Mouse (Mus musculus): ENCODE measurements around the gene Prpf19. TPM values are rescaled to one million over a fixed set of nuclear protein-coding genes. Genes with fewer than 3 reads are reported as not detected.

Gene Prpf19
- polyA plus RNA-seq, 1 experiment: 186 TPM

DNA sequence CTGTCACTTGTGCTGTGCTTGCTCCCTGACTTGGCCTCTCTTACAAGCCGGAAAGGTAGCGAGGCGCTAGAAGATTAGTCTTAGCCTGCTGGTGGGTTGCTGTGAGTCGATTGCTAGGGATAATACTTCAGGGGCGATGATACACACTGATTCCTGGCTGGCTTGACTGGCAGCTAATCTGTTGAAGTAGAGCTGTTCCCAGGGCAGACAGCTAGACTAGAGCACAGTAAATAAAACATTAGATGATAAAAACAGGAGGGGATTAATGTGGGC is 10.6 kb downstream of the Prpf19 start:
- WGBS: 53% methylated on average over 5 of the region's 5 CpGs
- Histone ChIP-seq H3K4me1 (ENCODE audit: control insufficient read depth, insufficient read depth, low read length) (0 out of 2 replicates have a peak, but pooled peaks cover 4% of the 10 kb centered on the region), H3K4me3 (replicated peaks; ENCODE audit: extremely low read depth, low read depth, low read length) (no peak overlapping the region)
- TF ChIP-seq POLR2A (IDR thresholded peaks at IDR 0.05; ENCODE audit: borderline replicate concordance, extremely low read depth, low read depth, low read length) (no peak), CTCF (IDR thresholded peaks at IDR 0.05; ENCODE audit: insufficient read depth, low read length) (no peak)
- no peak for DNase-seq

DNA sequence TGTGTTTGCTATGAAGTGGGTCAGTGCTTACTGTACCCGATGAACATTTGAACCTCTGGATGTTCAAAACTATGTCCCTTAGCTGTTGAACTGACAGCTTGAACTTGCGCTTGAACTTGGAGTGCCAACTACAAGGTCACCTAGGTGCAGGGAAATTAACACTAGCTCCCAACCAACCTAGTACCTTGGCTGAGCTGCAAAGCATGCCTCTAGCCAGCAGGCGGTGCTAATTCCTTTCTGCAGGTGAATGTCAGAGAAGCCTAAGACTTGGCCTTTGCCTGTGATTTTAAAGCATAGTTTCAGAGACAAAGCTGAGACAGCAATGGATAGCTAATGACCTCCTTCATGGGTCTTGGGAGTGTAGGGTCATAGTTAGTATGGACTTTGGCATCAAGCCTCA is 12.9 kb downstream of the Prpf19 start:
- TF ChIP-seq POLR2A (IDR thresholded peaks at IDR 0.05; ENCODE audit: borderline replicate concordance, extremely low read depth, low read depth, low read length) (no peak), CTCF (IDR thresholded peaks at IDR 0.05; ENCODE audit: insufficient read depth, low read length) (peak; percentile 87)
- peak; percentile 47 for DNase-seq
- Histone ChIP-seq H3K4me3 (replicated peaks; ENCODE audit: extremely low read depth, low read depth, low read length) (no peak overlapping the region), H3K4me1 (ENCODE audit: control insufficient read depth, insufficient read depth, low read length) (0 out of 2 replicates have a peak, but pooled peaks cover 4% of the 10 kb centered on the region)
- WGBS: 51% methylated on average over 3 of the region's 3 CpGs

GRCm38 (mm10) chr19:10909087-10909721 is 14.2 kb downstream of the Prpf19 start:
- TF ChIP-seq POLR2A (IDR thresholded peaks at IDR 0.05; ENCODE audit: borderline replicate concordance, extremely low read depth, low read depth, low read length) (no peak), CTCF (IDR thresholded peaks at IDR 0.05; ENCODE audit: insufficient read depth, low read length) (no peak)
- DNase-seq: no peak
- Histone ChIP-seq H3K4me1 (ENCODE audit: control insufficient read depth, insufficient read depth, low read length) (0 out of 2 replicates have a peak, but pooled peaks cover 4% of the 10 kb centered on the region), H3K4me3 (replicated peaks; ENCODE audit: extremely low read depth, low read depth, low read length) (no peak overlapping the region)
- WGBS: 54% methylated on average over 6 of the region's 6 CpGs

GRCm38 (mm10) chr19:10914291-10914690 is 19.3 kb downstream of the Prpf19 start:
- DNase-seq: no peak
- no peak overlapping the region for H3K4me3 ChIP-seq (replicated peaks; ENCODE audit: extremely low read depth, low read depth, low read length)
- WGBS: 31% methylated on average over 7 of the region's 7 CpGs
- no peaks in the 10 kb centered on the region for H3K4me1 ChIP-seq (ENCODE audit: control insufficient read depth, insufficient read depth, low read length)
- TF ChIP-seq POLR2A (IDR thresholded peaks at IDR 0.05; ENCODE audit: borderline replicate concordance, extremely low read depth, low read depth, low read length): no peak
- TF ChIP-seq CTCF (IDR thresholded peaks at IDR 0.05; ENCODE audit: insufficient read depth, low read length): no peak

- no peak for DNase-seq
- WGBS: 54% methylated on average over 2 of the region's 2 CpGs
- no peak for TF ChIP-seq POLR2A (IDR thresholded peaks at IDR 0.05; ENCODE audit: borderline replicate concordance, extremely low read depth, low read depth, low read length)
- TF ChIP-seq CTCF (IDR thresholded peaks at IDR 0.05; ENCODE audit: insufficient read depth, low read length): no peak
- Histone ChIP-seq H3K4me1 (ENCODE audit: control insufficient read depth, insufficient read depth, low read length) (no peaks in the 10 kb centered on the region), H3K4me3 (replicated peaks; ENCODE audit: extremely low read depth, low read depth, low read length) (no peak overlapping the region)
These were observed 19.8 kb downstream of the Prpf19 start for GRCm38 (mm10) chr19:10914870-10915269.

- Histone ChIP-seq H3K4me1 (ENCODE audit: control insufficient read depth, insufficient read depth, low read length) (no peaks in the 10 kb centered on the region), H3K4me3 (replicated peaks; ENCODE audit: extremely low read depth, low read depth, low read length) (no peak overlapping the region)
- TF ChIP-seq CTCF (IDR thresholded peaks at IDR 0.05; ENCODE audit: insufficient read depth, low read length) (no peak), POLR2A (IDR thresholded peaks at IDR 0.05; ENCODE audit: borderline replicate concordance, extremely low read depth, low read depth, low read length) (no peak)
- WGBS: 62% methylated on average over 5 of the region's 5 CpGs
- no peak for DNase-seq
These were observed 21.5 kb downstream of the Prpf19 start for GRCm38 (mm10) chr19:10916506-10916905.

GRCm38 (mm10) chr19:10918321-10918991 is 23.4 kb downstream of the Prpf19 start:
- DNase-seq: no peak
- no peak overlapping the region for H3K4me3 ChIP-seq (replicated peaks; ENCODE audit: extremely low read depth, low read depth, low read length)
- WGBS: 84% methylated on average over 10 of the region's 10 CpGs
- TF ChIP-seq CTCF (IDR thresholded peaks at IDR 0.05; ENCODE audit: insufficient read depth, low read length): no peak
- no peak for TF ChIP-seq POLR2A (IDR thresholded peaks at IDR 0.05; ENCODE audit: borderline replicate concordance, extremely low read depth, low read depth, low read length)
- H3K4me1 ChIP-seq (ENCODE audit: control insufficient read depth, insufficient read depth, low read length): no peaks in the 10 kb centered on the region

GRCm38 (mm10) chr19:10920532-10920931 is 25.5 kb downstream of the Prpf19 start, which contains the start of gene Zp1:
Zp1 (minus strand) TSS chr19:10920632.
- Histone ChIP-seq H3K4me1 (ENCODE audit: control insufficient read depth, insufficient read depth, low read length) (no peaks in the 10 kb centered on the region), H3K4me3 (replicated peaks; ENCODE audit: extremely low read depth, low read depth, low read length) (no peak within 1 kb of the TSS)
- TF ChIP-seq POLR2A (IDR thresholded peaks at IDR 0.05; ENCODE audit: borderline replicate concordance, extremely low read depth, low read depth, low read length) (no peak), CTCF (IDR thresholded peaks at IDR 0.05; ENCODE audit: insufficient read depth, low read length) (no peak)
- 40% methylated on average over 2 of the region's 2 CpGs for WGBS
- no peak for DNase-seq

DNA sequence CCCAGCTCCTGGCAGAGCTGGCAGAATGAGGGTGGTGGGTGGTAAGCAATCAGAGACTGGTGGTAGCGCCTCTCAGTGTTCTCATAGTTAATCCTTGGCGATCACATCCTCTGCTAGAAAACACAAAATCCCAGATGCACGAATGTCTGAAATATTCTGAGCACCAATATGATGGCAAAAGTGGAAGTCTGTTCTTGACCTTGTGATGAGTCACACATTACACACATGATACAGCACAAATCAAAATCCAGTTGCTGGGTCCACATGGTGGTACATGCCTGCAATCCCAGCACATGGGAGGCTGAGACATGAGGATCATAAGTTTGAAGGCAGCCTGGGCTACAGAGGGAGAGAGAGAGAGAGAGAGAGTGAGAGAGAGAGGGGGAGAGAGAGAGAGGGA is 26.0 kb downstream of the Prpf19 start:
- no peaks in the 10 kb centered on the region for H3K4me1 ChIP-seq (ENCODE audit: control insufficient read depth, insufficient read depth, low read length)
- no peak for TF ChIP-seq POLR2A (IDR thresholded peaks at IDR 0.05; ENCODE audit: borderline replicate concordance, extremely low read depth, low read depth, low read length)
- no peak for TF ChIP-seq CTCF (IDR thresholded peaks at IDR 0.05; ENCODE audit: insufficient read depth, low read length)
- DNase-seq: no peak
- H3K4me3 ChIP-seq (replicated peaks; ENCODE audit: extremely low read depth, low read depth, low read length): no peak overlapping the region
- WGBS: 71% methylated on average over 3 of the region's 3 CpGs

DNA sequence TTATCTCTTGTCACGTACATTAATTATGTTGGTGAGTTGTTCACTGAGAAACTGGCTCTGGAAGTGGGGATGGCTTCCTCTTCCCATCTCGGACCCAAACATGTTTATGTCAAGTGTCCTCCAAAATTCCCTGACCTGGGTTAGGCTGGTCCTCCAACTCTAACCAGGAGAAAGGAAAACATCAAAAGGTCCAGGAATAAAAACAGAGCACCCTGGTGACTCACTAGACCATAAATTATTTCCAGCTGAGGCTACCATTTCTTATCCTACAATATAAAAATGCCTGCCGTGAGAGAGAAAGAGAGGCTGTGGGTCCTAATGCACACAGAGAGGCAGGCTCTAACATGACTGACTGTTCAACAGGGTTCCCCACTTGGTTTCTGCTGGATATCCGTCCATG is 29.2 kb downstream of the Prpf19 start:
- no peaks in the 10 kb centered on the region for H3K4me1 ChIP-seq (ENCODE audit: control insufficient read depth, insufficient read depth, low read length)
- TF ChIP-seq CTCF (IDR thresholded peaks at IDR 0.05; ENCODE audit: insufficient read depth, low read length): no peak
- TF ChIP-seq POLR2A (IDR thresholded peaks at IDR 0.05; ENCODE audit: borderline replicate concordance, extremely low read depth, low read depth, low read length): no peak
- WGBS: 44% methylated on average over 4 of the region's 4 CpGs
- H3K4me3 ChIP-seq (replicated peaks; ENCODE audit: extremely low read depth, low read depth, low read length): no peak overlapping the region
- no peak for DNase-seq
